Mouse (Mus musculus): ENCODE results near the gene Vstm2a. TPM values are rescaled to one million over a fixed set of nuclear protein-coding genes. Genes with fewer than 3 reads are reported as not detected.
A peak's percentile ranks its signal among the peaks of the same experiment; 100 is the strongest.

The Vstm2a gene
- polyA plus RNA-seq, 1 experiment from 2014 or later: 5.0 TPM

DNA sequence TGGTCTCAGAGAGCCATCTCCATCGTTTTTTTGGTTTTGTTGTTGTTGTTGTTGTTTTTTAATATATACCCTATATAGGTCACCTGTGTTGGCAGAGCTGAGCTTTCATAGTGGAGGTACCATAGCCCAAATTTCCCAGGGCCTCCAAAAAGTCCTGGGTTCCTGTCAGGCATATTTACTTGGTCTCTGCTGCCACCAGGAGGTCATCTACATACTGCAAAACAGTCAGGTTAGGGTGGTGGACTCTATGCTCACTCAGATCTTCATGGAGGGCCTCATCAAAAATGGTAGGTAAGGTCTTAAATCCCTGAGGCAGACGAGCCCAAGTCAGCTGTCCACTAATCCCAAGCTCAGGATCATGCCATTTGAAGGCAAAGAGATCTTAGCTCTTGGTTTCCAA is 146.1 kb downstream of the Vstm2a start:
- no peaks in the 10 kb centered on the region for H3K4me1 ChIP-seq (ENCODE audit: control insufficient read depth, insufficient read depth, low read length)
- 51% methylated on average over 2 of the region's 2 CpGs for WGBS
- H3K9me3 ChIP-seq (ENCODE audit: control insufficient read depth, low read length): no peaks in the 10 kb centered on the region
- no peak overlapping the region for H3K4me2 ChIP-seq
- H3K9ac ChIP-seq (ENCODE audit: low read length): no peak overlapping the region
- peak; percentile 37 for DNase-seq (ENCODE audit: low spot score, missing footprints)
- no peaks in the 10 kb centered on the region for H3K36me3 ChIP-seq (ENCODE audit: control insufficient read depth, insufficient read depth, low read length)
- H3K4me3 ChIP-seq (ENCODE audit: low read depth, low read length): no peak overlapping the region
- no peaks in the 10 kb centered on the region for H3K27me3 ChIP-seq (ENCODE audit: control insufficient read depth, insufficient read depth, low read length)
- ATAC-seq (ENCODE audit: low FRiP score): no peak
- H3K27ac ChIP-seq (ENCODE audit: low read depth, low read length): no peak overlapping the region

DNA sequence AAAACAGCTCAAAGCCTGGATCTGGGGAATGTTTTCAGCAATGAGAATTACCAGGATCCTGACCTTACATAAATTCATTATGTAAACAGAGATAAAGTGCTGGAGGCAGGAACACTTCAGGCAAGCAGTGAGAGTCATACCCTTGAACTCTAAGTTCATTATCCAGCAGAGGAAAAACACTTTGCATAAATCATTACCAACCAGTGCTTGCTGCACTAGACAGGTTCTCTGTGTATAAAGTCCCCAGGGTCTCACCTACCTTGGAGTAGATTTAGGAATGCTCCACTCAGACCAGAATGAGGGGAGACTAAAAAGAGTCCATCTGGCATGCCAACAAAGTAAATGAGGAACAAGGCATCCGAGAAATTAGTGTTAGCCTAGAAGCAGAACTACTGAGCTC is 154.2 kb downstream of the Vstm2a start:
- DNase-seq (ENCODE audit: low spot score, missing footprints) (peak; percentile 54), ATAC-seq (ENCODE audit: low FRiP score) (no peak; the same call in 1 of the 2 replicates)
- Histone ChIP-seq H3K9ac (ENCODE audit: low read length) (no peak overlapping the region), H3K27me3 (ENCODE audit: control insufficient read depth, insufficient read depth, low read length) (no peaks in the 10 kb centered on the region), H3K4me3 (ENCODE audit: low read depth, low read length) (no peak overlapping the region), H3K9me3 (ENCODE audit: control insufficient read depth, low read length) (no peaks in the 10 kb centered on the region), H3K4me1 (ENCODE audit: control insufficient read depth, insufficient read depth, low read length) (no peaks in the 10 kb centered on the region), H3K4me2 (no peak overlapping the region), H3K36me3 (ENCODE audit: control insufficient read depth, insufficient read depth, low read length) (no peaks in the 10 kb centered on the region), H3K27ac (ENCODE audit: low read depth, low read length) (no peak overlapping the region)
- 81% methylated on average over 1 of the region's 1 CpGs for WGBS

DNA sequence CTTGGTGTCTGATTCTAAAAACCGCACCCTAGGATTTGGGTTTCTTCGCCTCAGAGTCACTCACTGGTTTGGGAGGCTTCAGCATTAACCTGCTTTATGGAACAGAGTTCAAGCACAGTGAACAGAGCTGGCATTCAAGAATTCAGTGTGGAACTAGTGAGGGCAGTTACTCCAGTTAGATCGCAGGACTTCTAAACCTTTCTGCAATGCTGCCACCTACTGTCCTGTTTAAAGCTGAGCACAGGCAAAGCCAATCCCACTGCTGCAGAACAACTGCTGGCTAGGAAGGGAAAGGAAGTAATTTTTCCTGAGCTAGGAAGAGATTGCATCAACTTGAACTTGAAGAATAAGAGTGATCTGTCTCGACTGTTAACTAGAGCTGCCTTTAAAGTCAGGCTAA is 155.1 kb downstream of the Vstm2a start:
- no peaks in the 10 kb centered on the region for H3K36me3 ChIP-seq (ENCODE audit: control insufficient read depth, insufficient read depth, low read length)
- H3K4me2 ChIP-seq: no peak overlapping the region
- no peaks in the 10 kb centered on the region for H3K4me1 ChIP-seq (ENCODE audit: control insufficient read depth, insufficient read depth, low read length)
- H3K4me3 ChIP-seq (ENCODE audit: low read depth, low read length): no peak overlapping the region
- no peak overlapping the region for H3K27ac ChIP-seq (ENCODE audit: low read depth, low read length)
- no peaks in the 10 kb centered on the region for H3K9me3 ChIP-seq (ENCODE audit: control insufficient read depth, low read length)
- peak; percentile 90 for ATAC-seq (ENCODE audit: low FRiP score)
- 23% methylated on average over 4 of the region's 4 CpGs for WGBS
- peak; percentile 94 for DNase-seq (ENCODE audit: low spot score, missing footprints)
- H3K27me3 ChIP-seq (ENCODE audit: control insufficient read depth, insufficient read depth, low read length): no peaks in the 10 kb centered on the region
- H3K9ac ChIP-seq (ENCODE audit: low read length): no peak overlapping the region

DNA sequence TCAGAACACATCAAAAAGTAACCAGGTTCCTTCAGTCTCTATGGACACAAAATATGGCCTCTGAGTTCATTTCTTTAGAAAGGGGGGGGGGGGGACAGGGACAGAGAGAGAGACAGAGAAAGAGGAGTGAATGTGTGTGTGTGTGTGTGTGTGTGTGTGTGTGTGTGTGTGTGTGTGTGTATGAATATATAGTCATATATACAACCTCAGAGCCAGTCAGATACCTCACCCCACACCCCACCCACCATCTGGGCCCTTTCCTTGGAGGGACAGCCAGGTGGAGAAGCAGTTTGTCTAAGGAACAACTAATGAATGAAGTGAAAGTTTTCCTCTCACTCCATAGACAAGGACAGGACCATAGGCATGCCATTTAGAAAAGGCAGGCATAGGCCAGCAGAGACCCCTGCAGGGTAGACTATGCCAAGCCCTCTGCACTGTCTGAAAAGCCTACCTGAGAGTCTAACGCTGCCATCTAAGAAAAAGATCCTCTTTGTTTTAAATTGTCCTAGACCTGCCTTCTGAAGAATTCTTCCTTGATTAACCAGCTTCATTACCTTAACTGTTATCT is 155.6 kb downstream of the Vstm2a start:
- Histone ChIP-seq H3K9ac (ENCODE audit: low read length) (no peak overlapping the region), H3K9me3 (ENCODE audit: control insufficient read depth, low read length) (no peaks in the 10 kb centered on the region), H3K36me3 (ENCODE audit: control insufficient read depth, insufficient read depth, low read length) (no peaks in the 10 kb centered on the region), H3K4me3 (ENCODE audit: low read depth, low read length) (no peak overlapping the region), H3K4me1 (ENCODE audit: control insufficient read depth, insufficient read depth, low read length) (no peaks in the 10 kb centered on the region), H3K27me3 (ENCODE audit: control insufficient read depth, insufficient read depth, low read length) (no peaks in the 10 kb centered on the region), H3K4me2 (no peak overlapping the region), H3K27ac (ENCODE audit: low read depth, low read length) (no peak overlapping the region)
- peak; percentile 31; the same call in 1 of the 2 replicates for ATAC-seq (ENCODE audit: low FRiP score)
- DNase-seq (ENCODE audit: low spot score, missing footprints): peak; percentile 72
- WGBS: 45% methylated on average over 1 of the region's 1 CpGs

DNA sequence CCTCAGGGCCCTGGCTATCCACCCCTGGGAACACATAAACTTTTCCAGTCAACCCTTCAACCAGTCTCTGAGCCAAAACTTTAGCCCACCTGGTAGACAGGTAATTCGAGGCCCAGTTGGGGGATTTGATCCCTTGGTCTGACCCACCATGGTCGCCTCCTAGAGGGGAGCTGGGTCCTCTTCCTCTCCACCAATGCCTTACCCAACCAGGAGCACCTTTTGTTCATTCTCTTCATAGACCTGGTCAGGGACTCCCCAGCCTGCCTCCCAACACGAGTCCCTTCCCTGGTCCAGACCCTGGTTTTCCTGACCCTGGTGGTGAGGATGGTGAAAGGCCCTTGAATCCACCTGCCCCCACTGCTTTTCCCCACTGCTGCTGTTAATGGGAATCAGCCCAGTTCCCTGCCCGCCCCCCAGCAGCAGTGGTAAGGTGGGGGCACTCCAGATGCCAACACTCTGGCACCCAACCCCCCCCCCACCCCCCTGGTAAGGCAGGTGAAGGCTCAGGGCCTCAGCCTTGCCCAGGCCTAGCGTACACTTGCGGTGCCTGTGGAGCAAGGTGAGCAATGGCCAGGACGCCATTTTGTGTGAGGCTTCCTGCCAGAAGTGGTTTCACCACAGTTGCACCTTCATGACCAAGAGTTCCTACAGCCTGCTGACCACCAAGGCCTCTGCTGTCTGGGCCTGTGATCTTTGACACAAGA is 182.2 kb downstream of the Vstm2a start:
- H3K27me3 ChIP-seq (ENCODE audit: control insufficient read depth, insufficient read depth, low read length): no peaks in the 10 kb centered on the region
- no peak overlapping the region for H3K4me3 ChIP-seq (ENCODE audit: low read depth, low read length)
- no peak overlapping the region for H3K9ac ChIP-seq (ENCODE audit: low read length)
- DNase-seq (ENCODE audit: low spot score, missing footprints) (no peak), ATAC-seq (ENCODE audit: low FRiP score) (peak; percentile 52)
- H3K27ac ChIP-seq (ENCODE audit: low read depth, low read length): no peak overlapping the region
- H3K4me1 ChIP-seq (ENCODE audit: control insufficient read depth, insufficient read depth, low read length): no peaks in the 10 kb centered on the region
- H3K36me3 ChIP-seq (ENCODE audit: control insufficient read depth, insufficient read depth, low read length): no peaks in the 10 kb centered on the region
- 90% methylated on average over 7 of the region's 7 CpGs for WGBS
- no peak overlapping the region for H3K4me2 ChIP-seq
- no peaks in the 10 kb centered on the region for H3K9me3 ChIP-seq (ENCODE audit: control insufficient read depth, low read length)

All from midbrain, embryonic 11.5 days (tissue).